Mouse (Mus musculus) forelimb bud, embryonic 11.5 days (tissue): ENCODE data around the gene Kcnk2.
A peak's percentile ranks its signal among the peaks of the same experiment; 100 is the strongest.

Source experiments
- DNase-seq: peaks from one replicate; pipeline ENCODE4 v3.0.0-alpha.2; 2012; ENCODE audit warnings: low read depth, low spot score

Gene Kcnk2

GRCm38 (mm10) chr1:189402223-189402943 lies at the start of gene Kcnk2:
Kcnk2 (minus strand) TSS chr1:189402273.
- peak; percentile 50 for DNase-seq

DNA sequence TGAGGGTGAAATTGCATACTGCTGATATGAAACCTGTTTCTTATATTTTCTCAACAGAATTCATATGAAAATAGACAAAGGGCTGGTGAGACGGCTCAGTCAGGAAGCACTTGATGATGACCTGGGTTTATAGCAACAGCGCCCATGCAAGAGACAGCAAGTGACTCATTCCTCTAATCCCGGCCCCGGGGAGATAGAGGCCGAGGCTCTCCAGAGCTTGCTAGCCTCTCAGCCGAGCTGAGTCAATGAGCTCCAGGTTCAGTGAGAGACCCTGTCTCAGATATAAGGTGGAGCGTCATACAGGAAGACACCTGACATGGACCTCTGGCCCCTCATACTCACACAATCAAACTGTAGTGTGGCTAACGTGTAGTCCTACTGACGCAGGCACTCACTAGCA lies 38.7 kb upstream of the Kcnk2 start:
- no peak for DNase-seq

DNA sequence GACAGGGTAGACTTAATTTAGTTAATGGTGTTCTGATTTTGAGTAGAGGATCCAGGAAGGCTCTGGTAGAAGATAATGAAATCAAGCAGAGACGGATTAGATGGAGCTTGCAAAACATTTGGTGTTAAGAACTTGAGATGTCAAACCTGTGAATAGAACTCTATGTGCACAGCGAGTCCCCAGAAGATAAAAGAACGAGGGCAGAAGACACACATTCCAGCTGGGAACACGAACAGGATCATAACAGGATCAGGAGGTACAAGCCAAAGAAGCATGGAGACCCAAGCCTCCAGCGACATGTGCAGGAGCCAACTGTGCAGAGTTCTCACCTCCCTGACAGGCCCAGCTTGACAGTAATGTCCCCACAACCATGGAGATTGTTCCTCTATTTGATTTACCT lies 35.1 kb upstream of the Kcnk2 start:
- no peak for DNase-seq

- no peak for DNase-seq
These were observed 33.4 kb upstream of the Kcnk2 start for GRCm38 (mm10) chr1:189435452-189435851.

GRCm38 (mm10) chr1:189431479-189431878 lies 29.4 kb upstream of the Kcnk2 start:
- DNase-seq, result no peak

GRCm38 (mm10) chr1:189430534-189430933 lies 28.5 kb upstream of the Kcnk2 start:
- peak; percentile 32 for DNase-seq

DNA sequence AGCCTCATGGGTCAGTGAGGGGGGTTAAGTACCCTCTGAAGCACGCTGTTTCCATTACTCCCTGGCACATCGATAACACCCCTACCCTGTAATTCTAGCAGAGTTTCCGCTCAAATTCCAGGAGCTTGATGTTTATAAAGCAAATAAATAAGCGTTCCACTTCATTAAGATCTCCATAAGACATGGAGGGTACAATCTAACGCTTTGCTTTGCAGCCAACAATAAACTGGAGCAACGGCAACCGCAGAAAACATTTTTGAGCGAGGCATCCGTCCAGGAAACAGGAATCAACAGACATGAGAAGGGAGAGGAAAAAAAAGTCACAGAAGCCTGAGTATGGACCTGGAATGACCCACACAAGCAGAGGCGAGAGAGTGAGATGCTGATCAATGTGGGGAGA lies 27.5 kb upstream of the Kcnk2 start:
- DNase-seq, result no peak

DNA sequence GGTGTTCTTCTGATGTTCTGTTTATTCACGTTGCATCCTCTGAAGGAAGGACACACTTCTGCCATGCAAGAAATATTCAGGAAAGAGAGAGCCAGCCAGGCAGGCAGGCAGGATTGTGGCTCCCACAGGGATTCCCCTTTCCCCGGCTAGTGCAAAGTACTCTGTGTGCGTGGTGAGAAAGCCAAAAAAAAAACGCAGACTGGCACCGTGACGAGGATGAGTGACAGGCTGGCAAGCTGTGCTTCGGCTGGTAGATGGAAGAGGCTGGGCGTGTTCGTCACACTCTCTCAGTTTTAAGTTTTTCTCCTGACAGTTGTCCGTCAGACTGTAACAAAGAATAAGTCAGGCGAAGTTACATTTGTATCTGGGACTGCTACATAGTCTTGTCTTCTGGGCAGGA lies 24.2 kb upstream of the Kcnk2 start:
- no peak for DNase-seq

DNA sequence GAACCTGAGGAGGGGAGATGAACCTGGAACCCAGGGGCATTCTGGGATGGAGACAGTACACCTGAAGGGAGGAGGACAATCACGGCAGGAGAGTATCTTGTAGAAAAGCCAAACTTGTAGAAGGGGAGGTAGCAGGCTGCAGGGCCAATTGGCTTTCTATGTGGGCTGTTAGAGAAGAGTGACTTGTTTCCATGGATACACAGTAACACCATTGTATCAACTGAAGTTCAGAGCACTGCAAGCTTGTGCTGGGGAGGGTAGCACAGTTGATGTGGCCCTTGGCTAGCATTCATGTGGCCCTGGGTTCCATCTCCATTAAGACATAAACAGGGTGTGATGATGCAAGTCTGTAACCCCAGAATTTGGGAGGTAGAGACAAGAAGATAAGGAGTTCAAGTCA lies 17.8 kb upstream of the Kcnk2 start:
- DNase-seq, result no peak

DNA sequence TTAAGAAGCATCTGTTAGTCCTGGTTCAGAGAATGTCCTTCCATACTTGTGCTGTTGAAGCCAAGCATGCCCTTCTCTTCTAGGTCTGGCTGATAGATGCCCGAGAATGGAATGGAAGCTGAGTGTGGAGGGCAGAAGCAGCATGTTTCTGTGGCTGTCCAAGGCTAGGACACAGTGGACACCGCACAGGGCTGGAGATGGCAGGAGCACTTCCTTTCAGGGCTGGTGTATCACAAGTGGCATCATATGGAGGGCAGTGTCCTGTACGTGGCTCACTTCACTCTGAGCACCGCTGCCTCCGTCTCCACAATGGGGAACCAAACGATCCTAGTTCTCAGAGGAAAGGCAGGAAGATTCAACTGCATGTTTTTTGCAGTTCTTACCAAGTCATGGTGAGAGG lies 7.8 kb upstream of the Kcnk2 start:
- no peak for DNase-seq

- DNase-seq, result no peak
These were observed 3.1 kb upstream of the Kcnk2 start for GRCm38 (mm10) chr1:189405221-189405620.

DNA sequence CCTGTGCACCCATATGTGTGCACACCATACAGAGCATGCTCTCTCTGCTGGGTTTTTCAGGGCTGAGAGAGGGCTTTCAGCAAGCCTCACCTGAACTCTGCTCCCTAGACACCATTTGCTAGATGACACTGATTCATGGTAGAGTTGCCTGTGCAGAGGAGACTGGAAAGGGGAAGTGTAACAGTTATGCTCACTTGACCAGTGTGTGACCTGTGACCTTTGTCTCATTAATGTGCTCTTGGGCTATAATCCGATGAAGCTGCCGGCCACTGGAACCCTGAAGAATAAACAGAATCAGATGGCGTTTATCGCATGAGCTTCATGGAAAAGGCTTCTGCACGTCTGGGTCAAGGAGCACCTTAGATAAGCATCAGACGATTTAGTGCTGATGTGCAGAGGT lies 1.5 kb upstream of the Kcnk2 start:
- peak; percentile 8 for DNase-seq

- DNase-seq, result peak; percentile 43
These were observed 1.1 kb upstream of the Kcnk2 start for GRCm38 (mm10) chr1:189403139-189403538.

DNA sequence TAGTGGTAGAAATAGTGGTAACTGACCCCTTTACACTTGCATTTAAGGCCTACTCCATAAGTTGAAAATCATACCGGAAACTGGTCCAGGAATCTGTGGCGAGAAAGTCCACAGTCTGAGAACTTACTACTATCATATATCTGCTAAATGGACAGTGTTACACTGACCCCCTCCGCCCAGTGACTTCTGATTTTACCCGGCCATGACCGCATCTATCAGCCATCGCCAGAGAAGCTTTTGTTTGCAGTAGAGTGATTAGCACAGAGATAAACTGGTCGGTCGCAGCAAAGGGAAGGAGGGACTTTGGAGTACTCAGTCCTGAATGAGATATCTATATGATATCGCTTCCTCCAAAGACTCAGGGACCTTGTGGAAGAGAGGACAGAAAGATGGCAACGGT lies 15.2 kb downstream of the Kcnk2 start:
- DNase-seq, result no peak

- DNase-seq, result no peak
These were observed 15.9 kb downstream of the Kcnk2 start for GRCm38 (mm10) chr1:189386141-189386540.

DNA sequence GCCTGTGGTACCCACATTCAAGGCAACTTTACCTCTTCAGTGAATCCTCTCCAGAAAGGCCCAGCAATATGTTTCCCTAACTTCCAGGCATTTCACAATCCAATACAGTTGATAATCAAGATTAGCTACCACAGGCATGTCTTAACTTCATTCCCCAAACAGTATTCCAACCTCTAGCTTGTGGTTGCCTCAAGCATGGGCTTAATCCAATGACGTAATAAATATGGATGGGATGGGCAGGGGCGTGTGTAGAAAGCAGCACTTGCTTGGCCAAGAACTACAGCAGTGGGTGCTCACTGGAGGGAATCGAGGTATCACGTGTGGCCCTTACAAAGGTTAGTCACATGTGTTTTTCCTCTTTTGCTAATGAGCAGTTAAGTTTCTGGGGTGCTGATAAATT lies 34.4 kb downstream of the Kcnk2 start:
- no peak for DNase-seq

- DNase-seq, result no peak
These were observed 37.9 kb downstream of the Kcnk2 start for GRCm38 (mm10) chr1:189364188-189364587.

- DNase-seq, result no peak
These were observed 39.5 kb downstream of the Kcnk2 start for GRCm38 (mm10) chr1:189362579-189362978.

GRCm38 (mm10) chr1:189359699-189360098 lies 42.4 kb downstream of the Kcnk2 start:
- DNase-seq, result no peak

DNA sequence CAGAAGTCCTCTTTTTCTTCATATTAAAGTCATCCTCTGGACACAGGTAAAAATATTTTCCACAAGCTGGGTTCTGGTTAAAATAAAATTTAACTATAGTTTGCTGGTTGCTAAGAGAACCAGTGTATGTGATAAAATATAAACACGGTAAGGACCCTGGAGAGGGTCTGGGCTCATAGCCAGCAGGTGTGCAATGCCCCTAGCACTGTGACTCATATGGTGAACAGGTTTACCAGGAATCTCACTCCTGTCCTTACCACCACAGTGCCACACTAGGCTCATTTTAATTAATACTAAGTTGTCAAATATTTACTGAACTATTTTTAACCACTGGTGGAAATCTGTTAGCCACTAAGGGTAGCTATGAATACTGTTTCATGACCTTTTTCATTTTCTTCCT lies 48.2 kb downstream of the Kcnk2 start:
- no peak for DNase-seq

DNA sequence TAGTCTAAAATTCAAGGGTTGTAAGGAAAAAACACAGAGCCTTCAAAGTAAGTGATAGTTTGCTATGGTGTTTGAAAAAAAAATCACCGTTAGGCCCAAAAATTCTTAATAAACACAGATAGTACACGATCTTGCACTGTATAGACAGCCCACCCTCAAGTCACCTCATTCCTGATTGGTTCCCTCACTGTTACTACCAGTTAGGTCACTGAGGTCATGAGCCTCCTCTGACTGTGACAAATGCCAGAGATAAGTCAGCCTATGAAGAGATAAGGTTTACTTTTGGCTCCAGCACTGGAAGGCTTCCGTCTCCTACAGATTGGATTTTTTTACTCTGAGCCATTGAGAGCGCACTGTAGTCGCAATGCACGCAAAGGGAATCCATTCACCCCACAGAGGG lies 50.3 kb downstream of the Kcnk2 start:
- DNase-seq, result no peak

DNA sequence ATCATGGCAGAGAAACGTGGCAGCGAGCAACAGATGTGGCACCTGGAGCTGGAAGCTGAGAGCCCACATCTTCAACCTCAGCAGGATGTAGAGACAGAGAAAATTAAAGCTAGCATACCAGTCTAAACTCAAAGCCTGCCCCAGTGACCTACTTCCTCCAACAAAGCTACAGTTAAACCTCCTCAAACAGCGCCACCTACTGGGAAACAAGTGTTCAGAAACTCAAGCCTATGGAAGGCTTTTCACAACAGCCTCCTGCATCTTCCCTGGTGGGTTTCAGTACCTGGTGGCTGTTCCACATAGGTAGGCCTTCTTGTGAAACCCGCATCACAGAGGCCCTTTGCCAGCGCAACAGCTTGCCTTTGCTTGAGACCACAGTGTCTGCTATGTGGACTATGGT lies 52.9 kb downstream of the Kcnk2 start:
- no peak for DNase-seq

- no peak for DNase-seq
These were observed 56.9 kb downstream of the Kcnk2 start for GRCm38 (mm10) chr1:189345166-189345565.
